Mouse (Mus musculus) brown adipose tissue, adult 24 weeks (tissue): ENCODE data around the gene Vegfa. TPM values are rescaled to one million over a fixed set of nuclear protein-coding genes. Genes with fewer than 3 reads are reported as not detected.

ENCODE experiments used
- H3K27ac ChIP-seq: fragments of 200-500 bp; replicated peaks from 2 replicates; pipeline ENCODE4 v1.5.1; 2012; ENCODE audit warnings: low read depth, mild to moderate bottlenecking, low read length
- H3K4me1 ChIP-seq: fragments of 200-500 bp; 2 replicates; pipeline ENCODE4 v1.6.1; 2012; ENCODE audit warnings: low read length, mixed read lengths; ENCODE audit not compliant: control insufficient read depth, insufficient read depth, insufficient read length
- H3K4me3 ChIP-seq: fragments of 200-500 bp; 2 replicates; pipeline ENCODE4 v1.5.1; 2012; ENCODE audit warnings: low read depth, mild to moderate bottlenecking, low read length, moderate library complexity; ENCODE audit not compliant: insufficient read depth
- polyA plus RNA-seq: library from polyadenylated mRNA; stranded (reverse); fragments of >200 nt; gene quantifications from 2 replicates; pipeline ENCODE4 v1.2.4, GENCODE M21; 2012; ENCODE audit not compliant: missing spikeins, insufficient read depth, insufficient read length

Gene Vegfa
- polyA plus RNA-seq, 1 experiment = 214 TPM

- no peak overlapping the region for H3K27ac ChIP-seq
- no peaks in the 10 kb centered on the region for H3K4me1 ChIP-seq
- H3K4me3 ChIP-seq = no peak overlapping the region
These were observed 6.7 kb upstream of the Vegfa start for GRCm38 (mm10) chr17:46038906-46039305.

- H3K27ac ChIP-seq = no peak overlapping the region
These were observed 4.2 kb upstream of the Vegfa start for GRCm38 (mm10) chr17:46036400-46036799.

GRCm38 (mm10) chr17:46034110-46034509 is 1.9 kb upstream of the Vegfa start:
- no peaks in the 10 kb centered on the region for H3K4me1 ChIP-seq
- H3K27ac ChIP-seq = no peak overlapping the region
- H3K4me3 ChIP-seq = no peak overlapping the region

More at GRCm38 (mm10) chr17:46036400-46036799, 4.2 kb upstream of the Vegfa start:
- Histone ChIP-seq H3K4me3 (no peak overlapping the region), H3K4me1 (no peaks in the 10 kb centered on the region)

GRCm38 (mm10) chr17:46033607-46034006 is 1.4 kb upstream of the Vegfa start:
- Histone ChIP-seq H3K4me1 (no peaks in the 10 kb centered on the region), H3K4me3 (no peak overlapping the region), H3K27ac (no peak overlapping the region)

- Histone ChIP-seq H3K27ac (no peak overlapping the region), H3K4me3 (no peak overlapping the region), H3K4me1 (no peaks in the 10 kb centered on the region)
These were observed 953 bp upstream of the Vegfa start for GRCm38 (mm10) chr17:46033122-46033521.

GRCm38 (mm10) chr17:46031621-46032211 is 453 bp downstream of the Vegfa start:
- Histone ChIP-seq H3K4me3 (peak overlapping the region; percentile 96), H3K27ac (peak overlapping the region; percentile 93), H3K4me1 (no peaks in the 10 kb centered on the region; the same call in 1 of the 2 replicates)

- Histone ChIP-seq H3K27ac (peak overlapping the region; percentile 93), H3K4me1 (no peaks in the 10 kb centered on the region; the same call in 1 of the 2 replicates), H3K4me3 (peak overlapping the region; percentile 96)
These were observed 1.2 kb downstream of the Vegfa start for GRCm38 (mm10) chr17:46030731-46031620.

- H3K4me1 ChIP-seq = no peaks in the 10 kb centered on the region; the same call in none of the 2 replicates
These were observed 1.8 kb downstream of the Vegfa start for GRCm38 (mm10) chr17:46030323-46030730.

GRCm38 (mm10) chr17:46029554-46030207 is 2.5 kb downstream of the Vegfa start:
- Histone ChIP-seq H3K4me3 (peak overlapping the region; percentile 96), H3K4me1 (no peaks in the 10 kb centered on the region; the same call in none of the 2 replicates), H3K27ac (peak overlapping the region; percentile 94)

More at GRCm38 (mm10) chr17:46030323-46030730, 1.8 kb downstream of the Vegfa start:
- H3K27ac ChIP-seq = peak overlapping the region; percentile 94
- H3K4me3 ChIP-seq = peak overlapping the region; percentile 96

- Histone ChIP-seq H3K27ac (peak overlapping the region; percentile 94), H3K4me3 (peak overlapping the region; percentile 96), H3K4me1 (no peaks in the 10 kb centered on the region; the same call in none of the 2 replicates)
These were observed 3.1 kb downstream of the Vegfa start for GRCm38 (mm10) chr17:46029052-46029553.

- peak overlapping the region; percentile 96 for H3K4me3 ChIP-seq
- no peaks in the 10 kb centered on the region; the same call in none of the 2 replicates for H3K4me1 ChIP-seq
- H3K27ac ChIP-seq = peak overlapping the region; percentile 94
These were observed 3.7 kb downstream of the Vegfa start for GRCm38 (mm10) chr17:46028210-46029051.

- H3K4me3 ChIP-seq = peak overlapping the region; percentile 96
- H3K27ac ChIP-seq = peak overlapping the region; percentile 81
- H3K4me1 ChIP-seq = no peaks in the 10 kb centered on the region; the same call in none of the 2 replicates
These were observed 4.9 kb downstream of the Vegfa start for GRCm38 (mm10) chr17:46027066-46027917.

- Histone ChIP-seq H3K27ac (peak overlapping the region; percentile 81), H3K4me1 (no peaks in the 10 kb centered on the region; the same call in none of the 2 replicates), H3K4me3 (peak overlapping the region; percentile 17)
These were observed 6.1 kb downstream of the Vegfa start for GRCm38 (mm10) chr17:46025927-46026668.
